Mouse (Mus musculus) spleen, adult 2 months (tissue): ENCODE data around the gene Klhl24. TPM values are rescaled to one million over a fixed set of nuclear protein-coding genes. Genes with fewer than 3 reads are reported as not detected.

ENCODE experiments used
- DNase-seq, 2 experiments: peaks; one replicate each; pipeline versions ENCODE4 v3.0.0 to v3.0.0-alpha.2; 2012 to 2021; ENCODE audit warnings: low spot score in 2 of 2, low read depth in 1 of 2
- H3K27ac ChIP-seq: fragments of 200-500 bp; 2 replicates; pipeline ENCODE4 v1.5.1; 2012; ENCODE audit warnings: low read length, inconsistent platforms; ENCODE audit not compliant: insufficient read depth
- H3K27me3 ChIP-seq: fragments of 200-500 bp; 2 replicates; pipeline ENCODE4 v1.6.1; 2012; ENCODE audit warnings: mild to moderate bottlenecking, moderate library complexity, low read length, inconsistent platforms; ENCODE audit not compliant: control insufficient read depth, insufficient read depth
- H3K36me3 ChIP-seq: fragments of 200-500 bp; 2 replicates; pipeline ENCODE4 v1.6.1; 2012; ENCODE audit warnings: mild to moderate bottlenecking, low read length, inconsistent platforms; ENCODE audit not compliant: control insufficient read depth, insufficient read depth
- H3K4me1 ChIP-seq: fragments of 200-500 bp; 2 replicates; pipeline ENCODE4 v1.6.1; 2011; ENCODE audit warnings: inconsistent platforms; ENCODE audit not compliant: control insufficient read depth, insufficient read depth, insufficient read length
- H3K4me3 ChIP-seq: fragments of 200-500 bp; 2 replicates; pipeline ENCODE4 v1.5.1; 2011; ENCODE audit warnings: mild to moderate bottlenecking, inconsistent platforms; ENCODE audit not compliant: insufficient read depth, insufficient read length; ENCODE audit errors: extremely low read depth
- CTCF ChIP-seq: fragments of 200-500 bp; IDR thresholded peaks from 2 replicates; pipeline ENCODE4 v1.5.1; 2011; ENCODE audit warnings: mild to moderate bottlenecking, inconsistent platforms; ENCODE audit not compliant: insufficient read depth, insufficient read length, insufficient replicate concordance; ENCODE audit errors: extremely low read depth
- POLR2A ChIP-seq: fragments of 200-500 bp; IDR thresholded peaks from 2 replicates; pipeline ENCODE4 v1.6.1; 2011; ENCODE audit warnings: low read depth, low read length, inconsistent platforms
- WGBS: fragments of 180-500 bp; shearing (Covaris S2); methylation state at CpG from one replicate; pipeline ENCODE4 v1.1.7; 2018; 5-methylcytosine and 5-hydroxymethylcytosine counted together
- polyA plus RNA-seq: library from polyadenylated mRNA; depleted of rRNA; stranded (reverse); fragments of >200 nt; gene quantifications from 2 replicates; pipeline ENCODE4 v1.2.3, GENCODE M21; 2012

Klhl24 gene
- polyA plus RNA-seq, 1 experiment, result 12.1 TPM

GRCm38 (mm10) chr16:20130397-20130796, 33.1 kb downstream of the Klhl24 start:
- no peak for DNase-seq
- Histone ChIP-seq H3K4me3 (no peak overlapping the region), H3K27ac (no peak overlapping the region), H3K36me3 (peaks cover 10% of the 10 kb centered on the region), H3K27me3 (no peaks in the 10 kb centered on the region), H3K4me1 (no peaks in the 10 kb centered on the region)
- 83% methylated on average over 2 of the region's 2 CpGs for WGBS
- TF ChIP-seq CTCF (no peak), POLR2A (no peak)

DNA sequence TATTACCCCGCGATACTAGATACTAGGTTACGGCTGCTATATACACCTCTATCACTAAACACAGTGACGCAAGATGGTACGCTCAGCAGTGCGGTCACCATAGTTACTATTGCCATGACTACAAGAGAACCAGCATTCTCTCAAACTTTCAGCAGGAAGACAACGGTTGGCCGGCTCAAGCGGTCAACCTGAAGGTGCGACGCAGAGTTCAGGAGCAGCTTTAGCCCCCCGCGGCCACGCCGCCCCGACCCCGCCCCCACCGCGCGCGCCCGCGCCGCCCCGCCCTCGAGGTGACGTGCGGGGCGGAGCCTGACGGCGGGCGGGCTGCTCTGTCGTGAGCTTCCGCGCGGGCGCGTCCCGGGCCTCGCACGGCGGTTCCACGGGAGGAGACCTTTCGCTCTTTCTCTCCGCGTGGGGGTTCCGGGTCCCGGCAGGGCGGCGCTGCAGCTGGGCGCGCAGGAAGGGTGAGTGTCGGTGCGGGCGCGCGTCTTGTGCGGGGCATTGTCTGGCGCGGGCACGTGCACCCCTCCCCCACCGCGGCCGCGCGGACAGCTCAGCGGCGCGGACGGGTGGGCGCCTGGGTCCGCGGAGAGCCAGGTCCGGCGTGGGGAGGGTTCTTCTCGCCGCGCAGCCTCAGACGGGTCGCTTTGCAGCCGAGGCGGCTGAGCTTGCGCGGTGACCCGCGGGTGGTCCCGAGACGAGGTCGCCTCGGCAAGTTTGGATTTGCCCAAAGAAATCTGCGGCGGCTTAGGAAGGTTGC, 43.6 kb downstream of the Klhl24 start, which contains the start of gene Yeats2:
Yeats2 (plus strand) TSS at position 292 of the 760 bp plus-strand sequence.
- Histone ChIP-seq H3K27me3 (no peaks in the 10 kb centered on the region), H3K4me1 (peaks cover 7% of the 10 kb centered on the region; the same call in 1 of the 2 replicates), H3K27ac (peak within 1 kb of the TSS; percentile 73), H3K4me3 (peak within 1 kb of the TSS; percentile 80), H3K36me3 (no peaks in the 10 kb centered on the region)
- WGBS, result 1% methylated on average over 80 of the region's 92 CpGs
- DNase-seq, result peak; percentile 76 to 86
- TF ChIP-seq POLR2A (peak; percentile 29; the same call in 1 of the 2 replicates), CTCF (no peak)

DNA sequence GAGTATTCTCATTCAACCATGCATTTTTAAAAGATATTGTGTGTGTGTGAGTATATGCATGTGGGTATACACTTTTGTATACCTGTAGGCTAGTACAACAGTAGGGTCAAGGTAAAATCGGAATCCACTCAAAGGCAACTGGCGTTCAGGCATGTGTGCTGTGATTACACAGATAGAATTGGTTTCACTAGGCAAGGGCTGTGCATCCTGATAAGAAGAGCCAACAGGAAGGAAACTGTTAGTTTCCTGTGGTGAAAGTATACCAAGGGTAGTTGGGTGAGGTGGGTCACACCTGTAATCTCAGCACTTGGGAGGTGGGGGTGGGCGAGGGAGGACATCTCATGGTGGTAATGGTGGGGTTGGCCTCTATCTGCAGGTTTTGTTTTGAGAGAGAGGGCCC, 47.2 kb downstream of the Klhl24 start:
- TF ChIP-seq CTCF, result no peak
- TF ChIP-seq POLR2A, result no peak
- DNase-seq, result no peak
- H3K27ac ChIP-seq, result no peak overlapping the region
- no peaks in the 10 kb centered on the region for H3K27me3 ChIP-seq
- peaks cover 7% of the 10 kb centered on the region; the same call in 1 of the 2 replicates for H3K4me1 ChIP-seq
- no peak overlapping the region for H3K4me3 ChIP-seq
- H3K36me3 ChIP-seq, result no peaks in the 10 kb centered on the region
- WGBS, result 56% methylated on average over 3 of the region's 3 CpGs

GRCm38 (mm10) chr16:20151991-20152390, 54.6 kb downstream of the Klhl24 start:
- 82% methylated on average over 5 of the region's 5 CpGs for WGBS
- H3K27ac ChIP-seq, result no peak overlapping the region
- no peak for DNase-seq

GRCm38 (mm10) chr16:20153742-20154141, 56.4 kb downstream of the Klhl24 start:
- TF ChIP-seq POLR2A (no peak), CTCF (no peak)
- H3K36me3 ChIP-seq, result peaks cover 9% of the 10 kb centered on the region
- WGBS, result 93% methylated on average over 3 of the region's 3 CpGs

More at GRCm38 (mm10) chr16:20151991-20152390, 54.6 kb downstream of the Klhl24 start:
- H3K27me3 ChIP-seq, result no peaks in the 10 kb centered on the region
- H3K4me1 ChIP-seq, result no peaks in the 10 kb centered on the region
- peaks cover 8% of the 10 kb centered on the region for H3K36me3 ChIP-seq
- H3K4me3 ChIP-seq, result no peak overlapping the region
- TF ChIP-seq POLR2A (no peak), CTCF (no peak)

GRCm38 (mm10) chr16:20160130-20160529, 62.8 kb downstream of the Klhl24 start:
- no peak for DNase-seq
- peaks cover 19% of the 10 kb centered on the region for H3K36me3 ChIP-seq
- no peak for TF ChIP-seq CTCF
- TF ChIP-seq POLR2A, result no peak

More at GRCm38 (mm10) chr16:20153742-20154141, 56.4 kb downstream of the Klhl24 start:
- DNase-seq, result no peak
- H3K4me1 ChIP-seq, result no peaks in the 10 kb centered on the region
- no peaks in the 10 kb centered on the region for H3K27me3 ChIP-seq
- no peak overlapping the region for H3K27ac ChIP-seq
- H3K4me3 ChIP-seq, result no peak overlapping the region

GRCm38 (mm10) chr16:20169071-20169470, 71.7 kb downstream of the Klhl24 start:
- H3K27me3 ChIP-seq, result no peaks in the 10 kb centered on the region
- H3K4me3 ChIP-seq, result no peak overlapping the region
- no peaks in the 10 kb centered on the region for H3K4me1 ChIP-seq
- 93% methylated on average over 3 of the region's 3 CpGs for WGBS
- H3K27ac ChIP-seq, result no peak overlapping the region
- H3K36me3 ChIP-seq, result peaks cover 15% of the 10 kb centered on the region
- TF ChIP-seq CTCF, result no peak
- TF ChIP-seq POLR2A, result no peak
- no peak for DNase-seq

More at GRCm38 (mm10) chr16:20160130-20160529, 62.8 kb downstream of the Klhl24 start:
- H3K4me3 ChIP-seq, result no peak overlapping the region
- no peaks in the 10 kb centered on the region for H3K27me3 ChIP-seq
- 81% methylated on average over 2 of the region's 2 CpGs for WGBS
- no peaks in the 10 kb centered on the region for H3K4me1 ChIP-seq
- H3K27ac ChIP-seq, result no peak overlapping the region
